11 mouse cellular contexts compared by ENCODE assay signal in genomic region chr13:102646271-102646771, GRCm38 (mm10). TPM values are rescaled to one million over a fixed set of nuclear protein-coding genes. Genes with fewer than 3 reads are reported as not detected.
DNase-seq lines count a peak whose midpoint lies in the region; ATAC-seq and TF ChIP-seq lines count a peak whose summit lies in the region.
"Had no signal": no experiment of that assay in that cellular context is flagged by ENCODE, and none has a peak within 500 bp of the region (broad histone marks: within the 10 kb centered on the region; RNA-seq: fewer than 3 reads in every experiment).

No protein-coding gene starts in this region.

- no peak for TF ChIP-seq EP300 in heart, postnatal 0 days (IDR thresholded peaks at IDR 0.05; ENCODE audit: low read depth)

- POLR2A ChIA-PET in Patski (lab: Charles Lee), result no interaction called here

- in situ Hi-C loops in Patski (cut with MboI; ENCODE audit: low pct_unique_long_range_greater_than_20kb), result loop anchor here (5.0 to 10.0 kb wide), 4 partner anchors 64 to 912 kb away; partner anchors contain the start of gene Pik3r1

- no peak for ATAC-seq in embryonic facial prominence, embryonic 14.5 days (ENCODE audit: low read depth)
- peak; percentile 26 for ATAC-seq in Patski
- peak; percentile 70 for ATAC-seq in heart, postnatal 0 days (ENCODE audit: insufficient read depth, low read depth)
- ATAC-seq in liver, embryonic 16.5 days (ENCODE audit: low read depth), result peak; percentile 37

- no peaks in the 10 kb centered on the region for H3K36me3 ChIP-seq in embryonic facial prominence, embryonic 14.5 days (ENCODE audit: control insufficient read depth, insufficient read depth, low read length)
- H3K36me3 ChIP-seq in embryonic facial prominence, embryonic 10.5 days (replicated peaks), result no peaks in the 10 kb centered on the region
- no peaks in the 10 kb centered on the region for H3K36me3 ChIP-seq in heart, postnatal 0 days (replicated peaks; ENCODE audit: control insufficient read depth, insufficient read depth, low read length)
- no peaks in the 10 kb centered on the region for H3K36me3 ChIP-seq in liver, embryonic 16.5 days (ENCODE audit: control insufficient read depth, insufficient read depth)
- H3K36me3 ChIP-seq: midbrain, embryonic 12.5 days had no signal

- no peaks in the 10 kb centered on the region for H3K27me3 ChIP-seq in embryonic facial prominence, embryonic 14.5 days (replicated peaks; ENCODE audit: control insufficient read depth, insufficient read depth, low read length)
- peaks cover 18% of the 10 kb centered on the region for H3K27me3 ChIP-seq in embryonic facial prominence, embryonic 10.5 days (replicated peaks; ENCODE audit: low read depth, poor library complexity, severe bottlenecking)
- no peaks in the 10 kb centered on the region for H3K27me3 ChIP-seq in Patski
- H3K27me3 ChIP-seq in heart, postnatal 0 days (ENCODE audit: control insufficient read depth, insufficient read depth, low read length), result no peaks in the 10 kb centered on the region
- H3K27me3 ChIP-seq in liver, embryonic 16.5 days (ENCODE audit: control insufficient read depth, insufficient read depth, low read depth, low read length), result no peaks in the 10 kb centered on the region

- CTCF ChIA-PET in Patski (lab: Charles Lee), result interaction anchor here (1.0 to 1.4 kb wide), 2 partner anchors 167 to 880 kb away, joined by 3 read pairs; no protein-coding TSS in a partner anchor

- DNase-seq in embryonic facial prominence, embryonic 14.5 days (ENCODE audit: low spot score), result peak; percentile 48
- DNase-seq in embryonic facial prominence, embryonic 10.5 days (ENCODE audit: low spot score), result no peak
- peak; percentile 79 for DNase-seq in Patski (ENCODE audit: low read depth, low spot score)
- peak; percentile 41 for DNase-seq in heart, postnatal 0 days (ENCODE audit: low spot score)
- DNase-seq in frontal cortex, adult 2 months (ENCODE audit: extremely low spot score in 1 of 2, low spot score in 1 of 2), result no peak
- no peak for DNase-seq in cerebellum, adult 11-12 months
- no peak for DNase-seq in ovary, adult 18-20 months (ENCODE audit: low spot score)
- DNase-seq: cerebellum, adult 18-20 months had no signal

- no peak overlapping the region for H3K9ac ChIP-seq in embryonic facial prominence, embryonic 14.5 days (ENCODE audit: low read depth, low read length)
- H3K9ac ChIP-seq in heart, postnatal 0 days (replicated peaks; ENCODE audit: low read depth, low read length), result no peak overlapping the region
- no peak overlapping the region for H3K9ac ChIP-seq in liver, embryonic 16.5 days (ENCODE audit: low read depth, low read length)
- H3K9ac ChIP-seq: hindbrain, embryonic 14.5 days; midbrain, embryonic 12.5 days had no signal

- peaks cover 17% of the 10 kb centered on the region for H3K4me1 ChIP-seq in embryonic facial prominence, embryonic 14.5 days (ENCODE audit: control insufficient read depth, insufficient read depth, low read length)
- H3K4me1 ChIP-seq in embryonic facial prominence, embryonic 10.5 days, result peaks cover 23% of the 10 kb centered on the region
- peaks cover 10% of the 10 kb centered on the region for H3K4me1 ChIP-seq in heart, postnatal 0 days (ENCODE audit: control insufficient read depth, insufficient read depth)
- H3K4me1 ChIP-seq in liver, embryonic 16.5 days (ENCODE audit: control insufficient read depth, low read depth, low read length), result no peaks in the 10 kb centered on the region

- H3K4me3 ChIP-seq in embryonic facial prominence, embryonic 14.5 days (ENCODE audit: low read depth, low read length), result no peak overlapping the region
- no peak overlapping the region for H3K4me3 ChIP-seq in embryonic facial prominence, embryonic 10.5 days
- H3K4me3 ChIP-seq in heart, postnatal 0 days (ENCODE audit: low read depth, low read length), result no peak overlapping the region
- no peak overlapping the region for H3K4me3 ChIP-seq in liver, embryonic 16.5 days (ENCODE audit: low read depth, low read length)
- H3K4me3 ChIP-seq: midbrain, embryonic 12.5 days had no signal

- 48% methylated on average over 10 of the region's 10 CpGs for WGBS in embryonic facial prominence, embryonic 14.5 days
- WGBS in embryonic facial prominence, embryonic 10.5 days, result 56% methylated on average over 10 of the region's 10 CpGs
- WGBS in heart, postnatal 0 days, result 47% methylated on average over 10 of the region's 10 CpGs
- WGBS in liver, embryonic 16.5 days (ENCODE audit: insufficient replicate concordance), result 67% methylated on average over 10 of the region's 10 CpGs

- H3K9me3 ChIP-seq in embryonic facial prominence, embryonic 14.5 days (ENCODE audit: control insufficient read depth, low read length), result no peaks in the 10 kb centered on the region
- H3K9me3 ChIP-seq in embryonic facial prominence, embryonic 10.5 days, result no peaks in the 10 kb centered on the region
- H3K9me3 ChIP-seq in heart, postnatal 0 days (replicated peaks; ENCODE audit: control insufficient read depth, low read length), result no peaks in the 10 kb centered on the region
- no peaks in the 10 kb centered on the region for H3K9me3 ChIP-seq in liver, embryonic 16.5 days (replicated peaks; ENCODE audit: control insufficient read depth, low read length)
- H3K9me3 ChIP-seq: midbrain, embryonic 12.5 days had no signal

- TF ChIP-seq CTCF in Patski (IDR thresholded peaks at IDR 0.05), result no peak
- TF ChIP-seq CTCF in heart, postnatal 0 days (IDR thresholded peaks at IDR 0.05; ENCODE audit: low read depth), result no peak

- no peak overlapping the region for H3K4me2 ChIP-seq in embryonic facial prominence, embryonic 14.5 days (ENCODE audit: low read depth, low read length)
- H3K4me2 ChIP-seq in heart, postnatal 0 days (ENCODE audit: low read depth, low read length), result no peak overlapping the region
- no peak overlapping the region for H3K4me2 ChIP-seq in liver, embryonic 16.5 days (ENCODE audit: low read depth, low read length)
- H3K4me2 ChIP-seq: hindbrain, embryonic 14.5 days; midbrain, embryonic 12.5 days had no signal

- no peak overlapping the region for H3K27ac ChIP-seq in embryonic facial prominence, embryonic 14.5 days (replicated peaks; ENCODE audit: low read depth, low read length)
- no peak overlapping the region; the same call in 1 of the 2 replicates for H3K27ac ChIP-seq in embryonic facial prominence, embryonic 10.5 days (replicated peaks)
- peak overlapping the region; percentile 49; the same call in 1 of the 2 replicates for H3K27ac ChIP-seq in heart, postnatal 0 days (ENCODE audit: low read depth)
- H3K27ac ChIP-seq in liver, embryonic 16.5 days (ENCODE audit: low read length), result no peak overlapping the region
- H3K27ac ChIP-seq: hindbrain, embryonic 14.5 days; midbrain, embryonic 12.5 days had no signal

RNA-seq across cellular contexts. Expression of gene Cd180, which starts 47.0 kb away (rescaled TPM):
- 0.88 and 1.6 TPM in 2 replicates for polyA plus RNA-seq in embryonic facial prominence, embryonic 14.5 days (2014; fragmentation: Nextera tagmentation; extraction: Ambion mirVana)
- 0.10 and 0.31 TPM in 2 replicates for polyA plus RNA-seq in embryonic facial prominence, embryonic 10.5 days (2016; fragmentation: Nextera tagmentation; extraction: Ambion mirVana)
- polyA plus RNA-seq in Patski (2021), result not detected
- total RNA-seq in heart, postnatal 0 days (2014; rRNA removed; ENCODE audit: low replicate concordance), result not detected in 2 replicates
- 0.14 and 0.40 TPM in 2 replicates for polyA plus RNA-seq in heart, postnatal 0 days (2015; fragmentation: Nextera tagmentation; extraction: Ambion mirVana)
- polyA plus RNA-seq in liver, embryonic 16.5 days (2015; fragmentation: Nextera tagmentation; extraction: Ambion mirVana), result 0.74 and 0.89 TPM in 2 replicates
- polyA plus RNA-seq in frontal cortex, adult 2 months (2012; rRNA removed), result 1.2 and 2.3 TPM in 2 replicates

Comparison
In these comparisons a context has a peak if more than half of its experiments do, and no peak if none do; other contexts are left out.
1. DNase-seq: peak in embryonic facial prominence, embryonic 14.5 days (single experiment), Patski (single experiment) and heart, postnatal 0 days (single experiment); none in embryonic facial prominence, embryonic 10.5 days (single experiment), frontal cortex, adult 2 months (0 of 2), cerebellum, adult 11-12 months (single experiment) and ovary, adult 18-20 months (single experiment).